Mouse (Mus musculus): ENCODE measurements at regions not wholly inside any gene's neighbourhood (a gene's known extent, or its start where the extent isn't known, plus 50 kb on each side); places are given as distances from the start of the nearest gene placed in this dataset.

GRCm38 (mm10) chr19:18345735-18346134 is 285.9 kb downstream of the Ostf1 start:
- Histone ChIP-seq H3K27me3 (ENCODE audit: insufficient read depth, low read length) (no peaks in the 10 kb centered on the region), H3K4me2 (ENCODE audit: low read length) (no peak overlapping the region), H3K36me3 (ENCODE audit: insufficient read depth, low read length) (no peaks in the 10 kb centered on the region), H3K9me3 (replicated peaks; ENCODE audit: low read length) (no peaks in the 10 kb centered on the region), H3K9ac (ENCODE audit: low read depth, low read length) (no peak overlapping the region), H3K4me3 (replicated peaks; ENCODE audit: low read depth, low read length) (no peak overlapping the region), H3K4me1 (replicated peaks; ENCODE audit: insufficient read depth, low read length) (no peaks in the 10 kb centered on the region), H3K27ac (no peak overlapping the region)
- TF ChIP-seq CTCF (IDR thresholded peaks at IDR 0.05; ENCODE audit: low read depth): no peak
- DNase-seq (ENCODE audit: low spot score) (no peak), ATAC-seq (replicated peaks; ENCODE audit: low FRiP score, low read depth) (no peak)
- 76% methylated on average over 2 of the region's 2 CpGs for WGBS

- no peak overlapping the region for H3K4me2 ChIP-seq (ENCODE audit: low read length)
- no peaks in the 10 kb centered on the region for H3K27me3 ChIP-seq (ENCODE audit: insufficient read depth, low read length)
- H3K4me3 ChIP-seq (replicated peaks; ENCODE audit: low read depth, low read length): no peak overlapping the region
- ATAC-seq (replicated peaks; ENCODE audit: low FRiP score, low read depth) (no peak), DNase-seq (ENCODE audit: low spot score) (no peak)
- no peaks in the 10 kb centered on the region for H3K36me3 ChIP-seq (ENCODE audit: insufficient read depth, low read length)
- H3K9me3 ChIP-seq (replicated peaks; ENCODE audit: low read length): no peaks in the 10 kb centered on the region
- H3K27ac ChIP-seq: no peak overlapping the region
- no peaks in the 10 kb centered on the region for H3K4me1 ChIP-seq (replicated peaks; ENCODE audit: insufficient read depth, low read length)
- no peak overlapping the region for H3K9ac ChIP-seq (ENCODE audit: low read depth, low read length)
- TF ChIP-seq CTCF (IDR thresholded peaks at IDR 0.05; ENCODE audit: low read depth): no peak
Observed at GRCm38 (mm10) chr19:18343647-18344046, 288.0 kb downstream of the Ostf1 start.

GRCm38 (mm10) chr19:18343003-18343402 is 288.6 kb downstream of the Ostf1 start:
- no peaks in the 10 kb centered on the region for H3K36me3 ChIP-seq (ENCODE audit: insufficient read depth, low read length)
- TF ChIP-seq CTCF (IDR thresholded peaks at IDR 0.05; ENCODE audit: low read depth): no peak
- no peaks in the 10 kb centered on the region for H3K4me1 ChIP-seq (replicated peaks; ENCODE audit: insufficient read depth, low read length)
- no peak overlapping the region for H3K4me3 ChIP-seq (replicated peaks; ENCODE audit: low read depth, low read length)
- 78% methylated on average over 1 of the region's 1 CpGs for WGBS
- H3K4me2 ChIP-seq (ENCODE audit: low read length): no peak overlapping the region
- no peak for DNase-seq (ENCODE audit: low spot score)
- no peak overlapping the region for H3K27ac ChIP-seq
- ATAC-seq (replicated peaks; ENCODE audit: low FRiP score, low read depth): no peak
- no peaks in the 10 kb centered on the region for H3K27me3 ChIP-seq (ENCODE audit: insufficient read depth, low read length)
- H3K9me3 ChIP-seq (replicated peaks; ENCODE audit: low read length): no peaks in the 10 kb centered on the region
- no peak overlapping the region for H3K9ac ChIP-seq (ENCODE audit: low read depth, low read length)

- H3K9ac ChIP-seq (ENCODE audit: low read depth, low read length): no peak overlapping the region
- 89% methylated on average over 7 of the region's 7 CpGs for WGBS
- no peak overlapping the region for H3K27ac ChIP-seq
- H3K9me3 ChIP-seq (replicated peaks; ENCODE audit: low read length): no peaks in the 10 kb centered on the region
- no peaks in the 10 kb centered on the region for H3K4me1 ChIP-seq (replicated peaks; ENCODE audit: insufficient read depth, low read length)
- no peak overlapping the region for H3K4me2 ChIP-seq (ENCODE audit: low read length)
- H3K4me3 ChIP-seq (replicated peaks; ENCODE audit: low read depth, low read length): no peak overlapping the region
- H3K36me3 ChIP-seq (ENCODE audit: insufficient read depth, low read length): no peaks in the 10 kb centered on the region
- TF ChIP-seq CTCF (IDR thresholded peaks at IDR 0.05; ENCODE audit: low read depth): no peak
- DNase-seq (ENCODE audit: low spot score): no peak
- H3K27me3 ChIP-seq (ENCODE audit: insufficient read depth, low read length): no peaks in the 10 kb centered on the region
- no peak for ATAC-seq (replicated peaks; ENCODE audit: low FRiP score, low read depth)
Observed at GRCm38 (mm10) chr19:18337819-18338555, 293.6 kb downstream of the Ostf1 start.

- Histone ChIP-seq H3K4me1 (replicated peaks; ENCODE audit: insufficient read depth, low read length) (no peaks in the 10 kb centered on the region), H3K27me3 (ENCODE audit: insufficient read depth, low read length) (no peaks in the 10 kb centered on the region), H3K4me2 (ENCODE audit: low read length) (no peak overlapping the region), H3K4me3 (replicated peaks; ENCODE audit: low read depth, low read length) (no peak overlapping the region), H3K27ac (no peak overlapping the region), H3K36me3 (ENCODE audit: insufficient read depth, low read length) (no peaks in the 10 kb centered on the region), H3K9ac (ENCODE audit: low read depth, low read length) (no peak overlapping the region), H3K9me3 (replicated peaks; ENCODE audit: low read length) (no peaks in the 10 kb centered on the region)
- ATAC-seq (replicated peaks; ENCODE audit: low FRiP score, low read depth): no peak
- WGBS: 75% methylated on average over 4 of the region's 4 CpGs
- DNase-seq (ENCODE audit: low spot score): no peak
- no peak for TF ChIP-seq CTCF (IDR thresholded peaks at IDR 0.05; ENCODE audit: low read depth)
Observed at GRCm38 (mm10) chr19:18336637-18337036, 295.0 kb downstream of the Ostf1 start.

- Histone ChIP-seq H3K27me3 (ENCODE audit: insufficient read depth, low read length) (no peaks in the 10 kb centered on the region), H3K9ac (ENCODE audit: low read depth, low read length) (no peak overlapping the region), H3K4me1 (replicated peaks; ENCODE audit: insufficient read depth, low read length) (no peaks in the 10 kb centered on the region), H3K4me2 (ENCODE audit: low read length) (no peak overlapping the region), H3K9me3 (replicated peaks; ENCODE audit: low read length) (no peaks in the 10 kb centered on the region), H3K27ac (no peak overlapping the region), H3K4me3 (replicated peaks; ENCODE audit: low read depth, low read length) (no peak overlapping the region), H3K36me3 (ENCODE audit: insufficient read depth, low read length) (no peaks in the 10 kb centered on the region)
- ATAC-seq (replicated peaks; ENCODE audit: low FRiP score, low read depth) (no peak), DNase-seq (ENCODE audit: low spot score) (no peak)
- no peak for TF ChIP-seq CTCF (IDR thresholded peaks at IDR 0.05; ENCODE audit: low read depth)
- 53% methylated on average over 7 of the region's 7 CpGs for WGBS
Observed at GRCm38 (mm10) chr19:18334639-18335038, 297.0 kb downstream of the Ostf1 start.

- Histone ChIP-seq H3K27me3 (ENCODE audit: insufficient read depth, low read length) (no peaks in the 10 kb centered on the region), H3K9ac (ENCODE audit: low read depth, low read length) (no peak overlapping the region), H3K27ac (no peak overlapping the region), H3K4me1 (replicated peaks; ENCODE audit: insufficient read depth, low read length) (no peaks in the 10 kb centered on the region), H3K9me3 (replicated peaks; ENCODE audit: low read length) (no peaks in the 10 kb centered on the region), H3K4me3 (replicated peaks; ENCODE audit: low read depth, low read length) (no peak overlapping the region), H3K36me3 (ENCODE audit: insufficient read depth, low read length) (no peaks in the 10 kb centered on the region), H3K4me2 (ENCODE audit: low read length) (no peak overlapping the region)
- TF ChIP-seq CTCF (IDR thresholded peaks at IDR 0.05; ENCODE audit: low read depth): no peak
- ATAC-seq (replicated peaks; ENCODE audit: low FRiP score, low read depth): no peak
- 54% methylated on average over 7 of the region's 7 CpGs for WGBS
- no peak for DNase-seq (ENCODE audit: low spot score)
Observed at GRCm38 (mm10) chr19:18331811-18332210, 299.8 kb downstream of the Ostf1 start.
